Mouse (Mus musculus) liver, postnatal 0 days (tissue): ENCODE measurements at regions not wholly inside any gene's neighbourhood (a gene's known extent, or its start where the extent isn't known, plus 50 kb on each side); places are given as distances from the start of the nearest gene placed in this dataset.
A peak's percentile ranks its signal among the peaks of the same experiment; 100 is the strongest.

Experiments used
- CTCF ChIP-seq: sonication (generic); IDR thresholded peaks from 2 replicates; pipeline ENCODE4 v1.5.1; 2016; ENCODE audit warnings: antibody characterized with exemption, low read depth
- EP300 ChIP-seq: IDR thresholded peaks from 2 replicates; pipeline ENCODE4 v1.6.1; 2016; ENCODE audit warnings: antibody characterized with exemption, low read depth, mild to moderate bottlenecking

GRCm38 (mm10) chr11:84752007-84752406, 67.3 kb downstream of the Mrm1 start:
- peak; percentile 41 for TF ChIP-seq CTCF
- TF ChIP-seq EP300, result no peak
